Mouse (Mus musculus): ENCODE data around the gene Lhx1.

GRCm38 (mm10) chr11:84480451-84480850 is 44.9 kb downstream of the Lhx1 start:
- TF ChIP-seq POLR2AphosphoS2 (IDR thresholded peaks at IDR 0.05; ENCODE audit: insufficient read length, low read depth) (no peak), POLR2A (IDR thresholded peaks at IDR 0.05; ENCODE audit: insufficient read length, low read depth) (no peak), MYOD1 (IDR thresholded peaks at IDR 0.05; ENCODE audit: control insufficient read depth in 1 of 3, insufficient read length in 2 of 3, low read depth in 2 of 3) (no peak)

Measured in myocyte (in vitro differentiated cells).